Mouse (Mus musculus) liver, postnatal 0 days (tissue): Measurements from ENCODE around the gene Erp29.

Experiments used
- CTCF ChIP-seq: sonication (generic); IDR thresholded peaks from 2 replicates; pipeline ENCODE4 v1.5.1; 2016; ENCODE audit warnings: antibody characterized with exemption, low read depth
- EP300 ChIP-seq: IDR thresholded peaks from 2 replicates; pipeline ENCODE4 v1.6.1; 2016; ENCODE audit warnings: antibody characterized with exemption, low read depth, mild to moderate bottlenecking

- no peak for TF ChIP-seq CTCF
- no peak for TF ChIP-seq EP300
Observed at GRCm38 (mm10) chr5:121395621-121396020, 56.7 kb downstream of the Erp29 start.
